Mouse (Mus musculus): ENCODE results near the gene Zfp428.

Zfp428 gene

GRCm38 (mm10) chr7:24561450-24561849 lies 54.6 kb downstream of the Zfp428 start:
- no peak for DNase-seq

GRCm38 (mm10) chr7:24563191-24563836 lies 56.5 kb downstream of the Zfp428 start:
- no peak for DNase-seq

- DNase-seq, result no peak
Measured at GRCm38 (mm10) chr7:24563837-24564206, 57.0 kb downstream of the Zfp428 start.

GRCm38 (mm10) chr7:24564607-24565265 lies 57.9 kb downstream of the Zfp428 start:
- peak; percentile 77 to 89 for DNase-seq

All from spleen, adult 18-20 months (tissue).